Mouse (Mus musculus): ENCODE measurements around the gene Pgbd5.

- TF ChIP-seq GATA1 (IDR thresholded peaks at IDR 0.05; ENCODE audit: borderline replicate concordance, low read length) (no peak), FLI1 (IDR thresholded peaks at IDR 0.05; ENCODE audit: low read length) (no peak)
Observed at GRCm38 (mm10) chr8:124403876-124404275, 35.6 kb downstream of the Pgbd5 start.
